Mouse (Mus musculus): ENCODE data around the gene Vmn1r3. TPM values are rescaled to one million over a fixed set of nuclear protein-coding genes. Genes with fewer than 3 reads are reported as not detected.
"Not testable (repeated sequence)": the region's sequence is repeated elsewhere in the genome, so short reads cannot be mapped to it uniquely, and the experiment has no call there.

Gene Vmn1r3
- polyA plus RNA-seq (2016; fragmentation: Nextera tagmentation; extraction: Ambion mirVana) = not detected in 2 replicates

DNA sequence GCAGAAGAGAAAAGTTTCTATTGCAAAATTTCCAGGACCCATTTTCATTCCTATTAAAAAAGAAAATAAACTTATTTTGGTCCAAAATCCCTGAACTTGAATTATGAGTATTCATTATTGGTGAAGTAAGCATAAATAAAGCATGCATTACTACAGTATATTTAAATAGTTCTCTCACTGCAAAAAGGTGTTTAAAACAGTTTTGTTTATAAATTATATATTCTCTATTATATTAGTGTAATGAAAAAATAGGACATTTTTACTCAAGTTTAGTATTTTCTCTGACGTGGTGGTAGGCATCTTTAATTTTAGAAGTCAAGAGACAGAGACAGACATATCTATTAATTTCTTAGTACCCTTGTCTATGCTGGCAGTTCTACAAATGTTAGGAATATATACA, at the start of gene Vmn1r3:
Gene Vmn1r3 (minus strand): TSS at position 101 of the 400 bp plus-strand sequence.
- not testable (repeated sequence) for H3K4me3 ChIP-seq; H3K9ac ChIP-seq; H3K36me3 ChIP-seq; H3K27ac ChIP-seq; H3K4me1 ChIP-seq; ATAC-seq (ENCODE audit: low FRiP score); H3K27me3 ChIP-seq; H3K4me2 ChIP-seq (replicated peaks)
- 94% methylated on average over 1 of the region's 1 CpGs for WGBS
- H3K9me3 ChIP-seq (replicated peaks) = peaks cover 18% of the 10 kb centered on the region

- H3K27me3 ChIP-seq = peaks cover 8% of the 10 kb centered on the region; the same call in 1 of the 2 replicates
- H3K27ac ChIP-seq = no peak overlapping the region
- no peak overlapping the region for H3K9ac ChIP-seq
- H3K4me2 ChIP-seq (replicated peaks) = no peak overlapping the region
- peaks cover 36% of the 10 kb centered on the region for H3K9me3 ChIP-seq (replicated peaks)
- no peak overlapping the region for H3K4me3 ChIP-seq
- H3K36me3 ChIP-seq = no peaks in the 10 kb centered on the region
- ATAC-seq (ENCODE audit: low FRiP score) = no peak
- 71% methylated on average over 6 of the region's 6 CpGs for WGBS
- no peaks in the 10 kb centered on the region for H3K4me1 ChIP-seq
Measured at GRCm38 (mm10) chr4:3232053-3232452, 46.9 kb upstream of the Vmn1r3 start.

GRCm38 (mm10) chr4:3230908-3231684, 45.9 kb upstream of the Vmn1r3 start:
- Histone ChIP-seq H3K4me1 (no peaks in the 10 kb centered on the region), H3K9ac (no peak overlapping the region; the same call in 1 of the 2 replicates), H3K36me3 (no peaks in the 10 kb centered on the region), H3K27me3 (peaks cover 8% of the 10 kb centered on the region; the same call in 1 of the 2 replicates), H3K4me3 (peak overlapping the region; percentile 31), H3K27ac (no peak overlapping the region), H3K4me2 (replicated peaks) (peak overlapping the region; percentile 60), H3K9me3 (replicated peaks) (peaks cover 41% of the 10 kb centered on the region)
- WGBS = 16% methylated on average over 10 of the region's 48 CpGs
- ATAC-seq (ENCODE audit: low FRiP score) = no peak

- Histone ChIP-seq H3K27me3 (peaks cover 8% of the 10 kb centered on the region; the same call in 1 of the 2 replicates), H3K36me3 (no peaks in the 10 kb centered on the region), H3K4me1 (no peaks in the 10 kb centered on the region), H3K4me3 (no peak overlapping the region), H3K27ac (no peak overlapping the region), H3K4me2 (replicated peaks) (no peak overlapping the region), H3K9ac (no peak overlapping the region), H3K9me3 (replicated peaks) (peaks cover 54% of the 10 kb centered on the region)
- ATAC-seq (ENCODE audit: low FRiP score) = peak; percentile 52
- 75% methylated on average over 4 of the region's 4 CpGs for WGBS
Measured at GRCm38 (mm10) chr4:3229532-3229931, 44.4 kb upstream of the Vmn1r3 start.

GRCm38 (mm10) chr4:3228476-3228875, 43.3 kb upstream of the Vmn1r3 start:
- Histone ChIP-seq H3K9me3 (replicated peaks) (peaks cover 54% of the 10 kb centered on the region), H3K36me3 (no peaks in the 10 kb centered on the region), H3K27me3 (peaks cover 8% of the 10 kb centered on the region; the same call in 1 of the 2 replicates), H3K4me1 (no peaks in the 10 kb centered on the region), H3K4me2 (replicated peaks) (no peak overlapping the region), H3K4me3 (no peak overlapping the region), H3K27ac (no peak overlapping the region), H3K9ac (no peak overlapping the region)
- WGBS = 72% methylated on average over 4 of the region's 4 CpGs
- no peak; the same call in 1 of the 2 replicates for ATAC-seq (ENCODE audit: low FRiP score)

DNA sequence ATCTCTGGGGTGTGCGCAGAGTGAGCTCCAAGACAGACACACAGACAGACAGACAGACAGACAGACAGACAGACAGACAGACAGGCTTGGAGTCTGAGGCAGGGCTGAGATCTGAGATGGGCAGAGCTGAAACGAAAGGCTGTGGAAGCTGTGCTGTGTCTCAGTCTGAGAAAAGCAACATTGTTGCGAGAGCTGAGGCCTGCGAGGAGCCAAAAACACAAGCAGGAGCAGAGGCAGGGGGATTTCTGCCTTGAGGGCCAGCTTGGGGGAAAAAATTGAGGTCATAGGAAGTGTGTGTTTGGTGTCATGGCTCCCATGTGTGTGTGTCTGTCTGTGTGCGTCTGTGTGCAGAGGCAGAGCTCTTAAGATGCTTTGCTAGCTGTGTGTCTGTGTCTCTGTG, 42.6 kb upstream of the Vmn1r3 start:
- no peak for ATAC-seq (ENCODE audit: low FRiP score)
- peaks cover 6% of the 10 kb centered on the region; the same call in 1 of the 2 replicates for H3K27me3 ChIP-seq
- 69% methylated on average over 5 of the region's 5 CpGs for WGBS

GRCm38 (mm10) chr4:3226488-3226887, 41.3 kb upstream of the Vmn1r3 start:
- no peak overlapping the region for H3K27ac ChIP-seq
- H3K4me3 ChIP-seq = no peak overlapping the region
- peaks cover 6% of the 10 kb centered on the region; the same call in 1 of the 2 replicates for H3K27me3 ChIP-seq
- H3K9me3 ChIP-seq (replicated peaks) = peaks cover 49% of the 10 kb centered on the region
- H3K36me3 ChIP-seq = no peaks in the 10 kb centered on the region
- H3K4me2 ChIP-seq (replicated peaks) = no peak overlapping the region
- H3K4me1 ChIP-seq = no peaks in the 10 kb centered on the region
- 73% methylated on average over 3 of the region's 3 CpGs for WGBS
- ATAC-seq (ENCODE audit: low FRiP score) = no peak
- no peak overlapping the region for H3K9ac ChIP-seq

More for the DNA sequence above, 42.6 kb upstream of the Vmn1r3 start:
- H3K4me2 ChIP-seq (replicated peaks) = no peak overlapping the region
- H3K4me3 ChIP-seq = no peak overlapping the region
- no peak overlapping the region for H3K9ac ChIP-seq
- H3K27ac ChIP-seq = no peak overlapping the region
- peaks cover 54% of the 10 kb centered on the region for H3K9me3 ChIP-seq (replicated peaks)
- no peaks in the 10 kb centered on the region for H3K36me3 ChIP-seq
- H3K4me1 ChIP-seq = no peaks in the 10 kb centered on the region

- H3K9me3 ChIP-seq (replicated peaks) = peaks cover 49% of the 10 kb centered on the region
- not testable (repeated sequence) for H3K27me3 ChIP-seq; H3K4me3 ChIP-seq; ATAC-seq (ENCODE audit: low FRiP score); H3K4me1 ChIP-seq; H3K4me2 ChIP-seq (replicated peaks); H3K36me3 ChIP-seq; H3K9ac ChIP-seq; H3K27ac ChIP-seq
- WGBS = 63% methylated on average over 3 of the region's 3 CpGs
Measured at GRCm38 (mm10) chr4:3225416-3225815, 40.3 kb upstream of the Vmn1r3 start.

DNA sequence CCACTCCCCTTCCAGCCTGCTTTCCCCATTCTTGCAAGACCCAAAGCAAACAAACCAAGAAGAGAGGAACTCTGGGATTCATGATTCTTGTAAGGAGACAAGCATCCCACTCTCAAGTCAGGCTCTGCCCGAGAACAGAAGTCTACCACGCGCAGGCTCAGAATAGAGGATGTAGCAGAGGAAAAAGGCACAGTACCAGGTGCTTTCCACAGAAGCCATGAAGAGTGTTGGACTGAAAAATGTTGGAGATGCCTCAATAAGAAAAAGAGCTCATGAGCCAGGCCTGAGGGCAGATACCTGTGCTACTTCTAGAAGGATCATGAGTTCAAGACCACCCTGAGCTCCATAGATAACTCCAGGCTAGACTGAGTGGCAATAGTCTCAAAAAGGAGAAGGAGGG, 39.7 kb upstream of the Vmn1r3 start:
- H3K36me3 ChIP-seq; H3K27ac ChIP-seq; H3K9ac ChIP-seq; H3K4me3 ChIP-seq; H3K27me3 ChIP-seq; ATAC-seq (ENCODE audit: low FRiP score); H3K4me1 ChIP-seq; H3K4me2 ChIP-seq (replicated peaks): not testable (repeated sequence)
- 51% methylated on average over 3 of the region's 3 CpGs for WGBS
- peaks cover 48% of the 10 kb centered on the region for H3K9me3 ChIP-seq (replicated peaks)

DNA sequence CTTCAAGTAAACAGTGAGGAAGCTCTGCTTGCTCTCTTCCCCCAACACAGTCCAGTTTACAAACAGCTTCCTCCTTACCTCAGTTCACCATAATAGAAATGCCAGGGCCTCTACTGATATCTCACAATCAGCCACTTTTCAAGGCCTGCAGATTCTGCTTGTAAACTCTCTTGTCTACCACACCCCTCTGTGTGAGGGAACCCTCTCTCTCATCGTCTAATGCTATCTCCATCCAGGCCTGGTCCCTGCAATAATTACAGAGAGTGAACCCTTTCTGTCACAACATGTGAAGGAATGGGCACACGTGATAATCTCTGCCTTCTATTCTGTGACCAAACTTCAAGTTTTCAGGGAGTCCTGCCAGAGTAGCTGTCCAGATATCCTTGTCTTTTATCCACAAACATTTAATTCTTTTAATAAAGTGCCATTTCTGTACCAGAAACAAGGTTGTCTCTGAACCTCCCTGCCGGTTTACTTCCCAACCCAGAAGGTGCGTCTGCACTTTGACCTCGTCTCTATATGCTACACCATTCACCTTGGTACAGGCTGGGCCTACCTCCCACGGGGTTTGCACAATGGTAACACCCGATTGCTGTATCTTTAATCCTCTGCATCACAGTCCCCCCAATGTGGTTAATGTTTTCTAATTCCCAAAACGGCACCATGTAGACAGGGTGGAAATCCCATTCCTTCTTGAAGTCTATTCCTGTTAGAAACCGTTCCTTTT, 38.5 kb upstream of the Vmn1r3 start:
- H3K4me3 ChIP-seq; H3K4me2 ChIP-seq (replicated peaks); H3K36me3 ChIP-seq; ATAC-seq (ENCODE audit: low FRiP score); H3K9ac ChIP-seq; H3K27me3 ChIP-seq; H3K4me1 ChIP-seq; H3K27ac ChIP-seq: not testable (repeated sequence)
- 76% methylated on average over 6 of the region's 9 CpGs for WGBS
- peaks cover 38% of the 10 kb centered on the region for H3K9me3 ChIP-seq (replicated peaks)

- H3K27ac ChIP-seq; ATAC-seq (ENCODE audit: low FRiP score); H3K9ac ChIP-seq; H3K27me3 ChIP-seq; H3K9me3 ChIP-seq (replicated peaks); H3K36me3 ChIP-seq; H3K4me1 ChIP-seq; H3K4me2 ChIP-seq (replicated peaks); H3K4me3 ChIP-seq: not testable (repeated sequence)
- 68% methylated on average over 2 of the region's 2 CpGs for WGBS
Measured at GRCm38 (mm10) chr4:3216382-3216781, 31.2 kb upstream of the Vmn1r3 start.

GRCm38 (mm10) chr4:3213349-3213748, 28.2 kb upstream of the Vmn1r3 start:
- not testable (repeated sequence) for H3K4me1 ChIP-seq; H3K4me2 ChIP-seq (replicated peaks); H3K27me3 ChIP-seq; ATAC-seq (ENCODE audit: low FRiP score); H3K4me3 ChIP-seq; H3K36me3 ChIP-seq; H3K9me3 ChIP-seq (replicated peaks); H3K9ac ChIP-seq; H3K27ac ChIP-seq
- WGBS = 77% methylated on average over 3 of the region's 4 CpGs
